Mouse (Mus musculus) liver, adult 2 months (tissue): ENCODE data around the gene Fam76a.

Experiments
- CTCF ChIP-seq: fragments of 200-500 bp; IDR thresholded peaks from 2 replicates; pipeline ENCODE4 v1.5.1; 2011; ENCODE audit warnings: low read depth, low read length, control low read depth
- POLR2A ChIP-seq: fragments of 200-500 bp; IDR thresholded peaks from 2 replicates; pipeline ENCODE4 v1.6.1; 2011; ENCODE audit warnings: low read length, control low read depth; ENCODE audit not compliant: insufficient read depth; ENCODE audit errors: extremely low read depth

DNA sequence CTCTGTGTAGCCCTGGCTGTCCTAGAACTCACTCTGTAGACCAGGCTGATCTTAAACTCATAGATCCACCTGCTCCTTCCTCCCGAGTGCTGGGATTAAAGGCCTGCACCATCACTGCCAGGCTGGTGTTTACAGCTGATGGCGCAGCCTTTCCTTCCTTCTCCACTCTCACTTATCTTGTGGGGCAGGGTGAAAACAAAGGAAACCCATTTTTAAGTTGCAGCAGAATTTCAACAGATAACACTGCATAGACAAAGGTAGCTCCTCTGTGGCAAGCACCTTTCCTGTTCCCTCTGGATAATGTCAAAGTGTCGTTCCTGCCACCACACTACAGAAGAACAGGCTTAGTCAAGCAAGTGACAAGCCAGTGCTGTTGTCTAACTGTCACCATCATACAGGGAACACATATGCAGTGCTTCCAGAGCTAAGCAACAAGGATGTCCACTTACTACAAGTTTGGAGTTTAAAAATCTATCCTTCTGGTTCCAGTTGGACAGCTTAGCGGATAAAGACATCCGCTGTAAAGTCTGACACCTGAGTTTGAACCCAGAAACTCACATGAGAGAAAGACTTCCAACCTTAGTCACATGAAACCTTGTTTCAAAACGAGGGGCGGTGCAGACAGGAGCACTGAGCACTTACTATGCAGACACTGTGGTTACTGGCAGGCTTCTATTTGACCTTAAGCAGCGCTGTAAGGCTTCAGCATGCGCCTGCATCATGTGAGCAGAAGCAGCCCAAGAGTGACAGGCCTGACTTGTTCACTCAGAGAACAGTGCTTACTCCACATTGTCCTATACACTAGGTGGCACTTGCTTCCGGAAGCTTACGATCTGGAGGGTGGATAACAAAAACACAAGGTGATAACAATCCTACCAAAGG lies 48.6 kb downstream of the Fam76a start:
- no peak for TF ChIP-seq CTCF
- no peak for TF ChIP-seq POLR2A
